Mouse (Mus musculus) hindlimb bud, embryonic 11.5 days (tissue): Measurements from ENCODE around the gene Pde6b.

Source experiments
- DNase-seq: peaks from one replicate; pipeline ENCODE4 v3.0.0-alpha.2; 2012; ENCODE audit warnings: low read depth, low spot score; ENCODE audit errors: extremely low spot score

The Pde6b gene

DNA sequence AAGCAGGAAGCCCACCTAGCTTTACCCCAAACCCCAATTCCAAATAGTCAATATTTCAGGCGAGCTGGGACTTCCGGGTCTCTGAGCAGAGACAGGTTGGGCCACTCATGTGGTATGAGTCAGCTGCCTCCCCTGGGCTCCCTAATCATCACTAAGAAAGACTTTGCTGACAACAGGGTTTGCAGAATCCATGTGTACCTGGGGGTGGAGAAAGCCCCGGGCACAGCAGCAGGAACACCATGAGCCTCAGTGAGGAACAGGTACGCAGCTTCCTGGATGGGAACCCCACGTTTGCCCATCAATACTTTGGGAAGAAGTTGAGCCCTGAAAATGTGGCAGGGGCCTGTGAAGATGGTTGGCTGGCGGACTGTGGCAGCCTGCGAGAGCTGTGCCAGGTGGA lies at the start of gene Pde6b:
Gene Pde6b (plus strand): TSS at position 191 of the 400 bp plus-strand sequence.
- DNase-seq = no peak

GRCm38 (mm10) chr5:108343680-108344170 lies 44.5 kb upstream of the Pde6b start:
- no peak for DNase-seq

- no peak for DNase-seq
Measured at GRCm38 (mm10) chr5:108345313-108346071, 42.7 kb upstream of the Pde6b start.

DNA sequence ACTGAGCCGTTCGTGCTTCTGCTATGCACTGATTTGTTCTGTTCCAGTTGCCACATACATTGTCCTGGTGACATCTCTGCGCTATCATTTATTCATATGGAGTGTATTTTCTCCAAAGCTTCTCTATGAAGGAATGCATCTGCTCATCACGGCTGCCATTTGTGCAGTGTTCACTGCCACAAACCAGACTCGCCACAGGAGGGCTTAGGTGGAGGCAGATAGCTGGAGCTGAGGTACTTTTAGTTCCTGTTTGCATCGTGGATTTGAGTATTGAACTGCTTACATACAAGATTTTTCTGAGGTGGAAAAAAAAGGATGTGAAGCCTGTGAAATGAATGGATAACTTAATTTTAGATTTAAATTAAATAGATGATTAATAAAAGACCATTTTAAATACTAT lies 40.3 kb upstream of the Pde6b start:
- no peak for DNase-seq

GRCm38 (mm10) chr5:108349511-108350148 lies 38.6 kb upstream of the Pde6b start:
- no peak for DNase-seq

DNA sequence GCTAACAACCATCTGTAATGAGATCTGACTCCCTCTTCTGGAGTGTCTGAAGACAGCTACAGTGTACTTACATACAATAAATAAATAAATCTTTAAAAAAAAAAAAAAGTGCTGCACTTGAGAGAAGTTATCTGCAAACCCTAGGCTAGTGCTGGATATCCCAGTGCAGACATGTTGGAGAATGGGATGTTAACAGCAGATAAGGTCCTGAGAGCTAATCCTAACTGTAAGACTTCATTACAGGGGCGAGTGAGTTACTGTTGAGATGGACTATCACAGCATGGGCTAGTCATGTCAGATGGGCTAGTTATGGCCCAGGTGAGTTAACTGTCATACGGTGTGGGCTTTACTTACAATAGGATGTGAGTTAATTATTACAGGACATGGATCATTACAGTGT lies 34.1 kb upstream of the Pde6b start:
- no peak for DNase-seq

- no peak for DNase-seq
Measured at GRCm38 (mm10) chr5:108357862-108358261, 30.3 kb upstream of the Pde6b start.

- no peak for DNase-seq
Measured at GRCm38 (mm10) chr5:108359491-108359890, 28.7 kb upstream of the Pde6b start.

- no peak for DNase-seq
Measured at GRCm38 (mm10) chr5:108360211-108360610, 28.0 kb upstream of the Pde6b start.

- DNase-seq = no peak
Measured at GRCm38 (mm10) chr5:108362330-108362729, 25.9 kb upstream of the Pde6b start.

- DNase-seq = no peak
Measured at GRCm38 (mm10) chr5:108366328-108366983, 21.7 kb upstream of the Pde6b start.

DNA sequence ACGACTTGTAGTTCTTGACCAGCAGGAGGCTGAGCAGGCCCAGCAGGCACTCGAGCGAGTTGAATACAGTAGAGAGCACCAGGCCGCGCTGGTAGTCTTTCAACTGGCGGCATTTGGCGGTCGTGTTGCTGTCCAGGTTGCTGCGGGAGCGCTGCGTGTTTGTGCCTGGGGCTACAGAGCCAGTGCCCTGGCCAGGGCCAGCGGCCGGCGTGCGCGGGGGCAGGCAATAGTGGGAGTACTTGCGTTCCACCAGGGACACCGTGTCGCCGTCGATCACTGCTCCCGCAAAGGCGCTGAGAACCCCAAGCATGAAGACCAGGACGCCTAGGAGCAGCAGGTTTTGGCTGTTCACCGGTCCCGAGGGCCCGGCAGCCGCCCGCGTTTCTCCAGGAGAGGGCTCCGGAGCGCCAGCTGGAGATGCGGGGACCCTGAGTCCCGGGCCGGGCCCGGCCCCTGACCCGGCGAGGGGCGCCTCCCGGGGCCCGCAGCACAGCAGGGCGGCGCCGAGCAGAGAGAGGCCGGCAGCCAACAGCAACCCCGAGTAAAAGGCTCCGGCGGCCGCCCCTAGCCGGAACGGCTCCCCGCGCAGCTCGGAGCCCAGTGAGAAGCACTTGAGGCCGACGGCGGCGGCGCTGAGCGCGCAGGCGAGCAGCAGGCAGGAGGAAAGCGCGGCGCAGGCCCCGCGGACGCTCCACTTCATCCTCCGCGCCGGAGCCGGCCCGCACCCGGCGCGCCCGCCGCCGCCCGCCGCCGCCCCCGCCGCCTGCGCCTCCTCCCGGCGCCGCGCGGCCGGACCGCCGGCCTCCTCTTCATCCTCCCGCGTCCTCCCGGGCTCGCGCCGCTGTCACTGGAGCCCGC lies 21.0 kb upstream of the Pde6b start:
- no peak for DNase-seq

GRCm38 (mm10) chr5:108367871-108368332 lies 20.3 kb upstream of the Pde6b start, which contains the start of gene Gm42517:
Gene Gm42517, minus strand, starts transcription at chr5:108367922.
- no peak for DNase-seq

DNA sequence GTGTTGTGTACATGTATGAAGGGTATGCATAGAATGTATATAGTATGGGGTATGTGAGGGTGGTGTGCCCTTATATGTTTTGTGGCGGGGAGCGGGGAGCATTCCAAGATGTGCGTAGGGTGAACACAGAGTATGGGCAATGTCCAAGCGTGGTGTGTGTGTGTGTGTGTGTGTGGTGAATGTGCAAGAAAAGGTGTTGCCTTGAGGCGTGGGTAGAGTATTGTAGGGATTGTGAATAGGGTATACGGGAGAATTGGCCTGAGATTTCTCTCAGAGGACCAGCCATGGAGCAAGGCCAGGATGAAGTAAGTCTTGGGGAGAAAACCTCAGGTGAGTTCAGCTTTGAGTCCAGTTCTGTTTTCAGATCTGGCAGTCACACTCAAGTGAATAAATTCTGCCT lies 19.7 kb upstream of the Pde6b start:
- no peak for DNase-seq

GRCm38 (mm10) chr5:108368851-108369621 lies 19.2 kb upstream of the Pde6b start:
- no peak for DNase-seq

DNA sequence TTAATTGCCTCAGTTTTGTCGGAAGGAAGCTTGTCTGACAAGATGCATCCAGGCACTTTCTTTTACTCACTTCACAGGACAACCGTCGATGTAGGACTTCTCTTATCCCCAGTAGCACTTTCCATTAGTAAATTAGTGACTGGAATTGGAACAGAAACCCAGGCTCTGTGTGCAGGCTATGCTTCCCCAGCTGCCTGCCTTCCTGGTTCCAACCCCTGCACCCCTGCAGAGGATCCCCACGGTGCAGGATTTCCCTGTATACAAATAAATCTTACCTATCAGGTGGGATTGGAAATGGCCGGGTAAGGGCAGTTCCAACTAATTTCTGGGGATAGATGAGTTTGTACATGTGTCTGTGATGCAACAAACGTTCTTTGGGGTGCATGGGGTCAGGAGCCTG lies 18.2 kb upstream of the Pde6b start:
- no peak for DNase-seq

DNA sequence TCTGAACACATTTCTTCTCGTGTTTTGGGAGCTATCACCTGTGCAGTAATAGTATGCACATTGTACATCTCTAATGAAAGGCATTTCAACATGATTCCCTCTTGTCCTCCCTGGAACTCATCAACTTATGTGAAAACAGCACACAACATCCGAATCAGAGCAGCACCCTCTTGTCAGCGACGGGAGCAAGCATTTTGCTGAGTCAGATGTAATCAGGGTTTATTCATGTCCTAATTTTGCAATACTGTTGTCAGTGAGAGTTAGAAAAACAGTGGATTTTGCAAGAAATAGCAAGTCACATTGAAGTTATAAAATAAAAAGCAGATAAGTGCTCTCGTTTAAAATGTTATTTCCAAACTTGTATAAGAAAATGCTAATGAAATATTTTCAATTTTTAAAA lies 14.1 kb upstream of the Pde6b start:
- no peak for DNase-seq

GRCm38 (mm10) chr5:108376059-108376458 lies 12.1 kb upstream of the Pde6b start:
- no peak for DNase-seq

DNA sequence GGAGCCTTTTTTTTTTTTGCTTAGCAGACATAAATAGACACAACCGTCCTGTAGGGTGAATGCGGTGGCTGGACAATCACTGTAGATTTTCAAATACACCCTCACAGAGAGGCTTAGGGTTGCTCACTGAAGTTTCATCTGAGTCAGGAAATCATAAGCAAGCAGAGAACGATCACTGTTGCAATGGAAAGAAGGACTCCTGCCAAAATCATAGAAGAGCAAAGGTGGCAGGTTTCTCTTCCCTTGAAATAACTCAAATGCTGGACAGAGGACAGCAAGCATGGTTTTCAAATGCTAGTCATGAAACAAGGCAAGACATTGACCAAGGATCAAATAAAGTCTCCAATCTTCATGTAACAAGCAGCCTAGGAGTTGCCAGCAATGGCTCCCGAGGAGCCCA lies 9.8 kb upstream of the Pde6b start:
- DNase-seq = no peak

- no peak for DNase-seq
Measured at GRCm38 (mm10) chr5:108385632-108386031, 2.6 kb upstream of the Pde6b start.
